ENCODE assay signal across 12 mouse cellular contexts in genomic region chr5:66541385-66541784, GRCm38 (mm10).
"Had no signal": no experiment of that assay in that cellular context is flagged by ENCODE, and none has a peak within 500 bp of the region (broad histone marks: within the 10 kb centered on the region; RNA-seq: fewer than 3 reads in every experiment).

No protein-coding gene starts in this region.

- H3K27ac ChIP-seq: limb, embryonic 12.5 days; liver, embryonic 15.5 days; lung, embryonic 15.5 days; neural tube, embryonic 12.5 days; stomach, postnatal 0 days had no signal

- H3K9ac ChIP-seq: limb, embryonic 12.5 days; liver, embryonic 15.5 days; lung, embryonic 15.5 days; neural tube, embryonic 12.5 days had no signal

- H3K4me2 ChIP-seq: limb, embryonic 12.5 days; liver, embryonic 15.5 days; lung, embryonic 15.5 days; neural tube, embryonic 12.5 days had no signal

- DNase-seq: kidney, adult 18-20 months; layer of hippocampus, adult 9-11 months; liver; lung, postnatal 36 days; midbrain, embryonic 14.5 days; thymus, postnatal 4 days had no signal

- H3K4me3 ChIP-seq: limb, embryonic 12.5 days; liver, embryonic 15.5 days; lung, embryonic 15.5 days; myocyte; neural tube, embryonic 12.5 days had no signal

- H3K36me3 ChIP-seq: liver, embryonic 15.5 days; lung, embryonic 15.5 days had no signal

- H3K9me3 ChIP-seq: limb, embryonic 12.5 days; liver, embryonic 15.5 days; lung, embryonic 15.5 days; neural tube, embryonic 12.5 days had no signal

- H3K27me3 ChIP-seq: limb, embryonic 12.5 days; liver, embryonic 15.5 days; lung, embryonic 15.5 days; neural tube, embryonic 12.5 days had no signal
